Mouse (Mus musculus) lung, adult 2 months (tissue): ENCODE results near the gene Eif2d.

Source experiments
- CTCF ChIP-seq: fragments of 200-500 bp; IDR thresholded peaks from 2 replicates; pipeline ENCODE4 v1.5.1; 2011; ENCODE audit warnings: mild to moderate bottlenecking, low read length, control low read depth; ENCODE audit not compliant: insufficient read depth
- POLR2A ChIP-seq: fragments of 200-500 bp; IDR thresholded peaks from 2 replicates; pipeline ENCODE4 v1.6.1; 2011; ENCODE audit warnings: low read depth, mild to moderate bottlenecking, control low read depth, low read length, borderline replicate concordance; ENCODE audit errors: extremely low read depth

DNA sequence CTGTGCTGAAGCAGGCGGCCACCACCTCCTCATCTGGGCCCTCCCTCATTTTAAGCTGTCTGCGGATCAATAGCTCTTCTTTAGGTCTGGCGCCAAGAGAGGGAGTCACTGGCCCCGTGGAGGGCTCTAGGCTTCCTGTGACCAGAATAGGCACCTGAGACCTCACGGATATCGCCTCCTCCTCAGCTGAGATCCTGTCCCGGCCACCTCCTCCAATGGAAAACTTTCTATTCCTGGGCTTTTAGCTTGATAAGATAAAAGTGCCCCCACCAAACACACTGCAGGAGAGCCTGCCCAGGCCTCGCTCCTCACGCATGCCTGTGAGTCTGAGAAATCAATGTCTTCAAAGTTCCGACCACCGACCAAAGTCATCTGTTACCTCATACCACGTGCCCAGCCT is 80.5 kb downstream of the Eif2d start:
- no peak for TF ChIP-seq CTCF
- TF ChIP-seq POLR2A = no peak
